Mouse (Mus musculus) frontal cortex, postnatal 10 days (tissue): ENCODE measurements around the gene Rxfp1.
"Not testable (repeated sequence)": the region's sequence is repeated elsewhere in the genome, so short reads cannot be mapped to it uniquely, and the experiment has no call there.

ENCODE experiments used
- DNase-seq, 2 experiments: peaks; one replicate each; pipeline ENCODE4 v3.0.0; 2022; ENCODE audit warnings: low spot score in 2 of 2, mixed read lengths in 1 of 2

Rxfp1 gene

GRCm38 (mm10) chr3:79737780-79738179, at the start of gene Rxfp1:
Gene Rxfp1 (minus strand): TSS chr3:79737880.
- DNase-seq: no peak

GRCm38 (mm10) chr3:79784362-79784736, 46.7 kb upstream of the Rxfp1 start:
- no peak for DNase-seq

GRCm38 (mm10) chr3:79783630-79784361, 46.1 kb upstream of the Rxfp1 start:
- no peak for DNase-seq

GRCm38 (mm10) chr3:79772701-79773100, 35.0 kb upstream of the Rxfp1 start:
- DNase-seq: no peak

- no peak for DNase-seq
These were observed 16.1 kb upstream of the Rxfp1 start for GRCm38 (mm10) chr3:79753736-79754135.

GRCm38 (mm10) chr3:79746585-79746984, 8.9 kb upstream of the Rxfp1 start:
- DNase-seq: no peak

- DNase-seq: peak in 1 of 2 experiments; percentile 19
These were observed 7.4 kb upstream of the Rxfp1 start for GRCm38 (mm10) chr3:79745101-79745500.

GRCm38 (mm10) chr3:79744415-79744814, 6.7 kb upstream of the Rxfp1 start:
- no peak for DNase-seq

DNA sequence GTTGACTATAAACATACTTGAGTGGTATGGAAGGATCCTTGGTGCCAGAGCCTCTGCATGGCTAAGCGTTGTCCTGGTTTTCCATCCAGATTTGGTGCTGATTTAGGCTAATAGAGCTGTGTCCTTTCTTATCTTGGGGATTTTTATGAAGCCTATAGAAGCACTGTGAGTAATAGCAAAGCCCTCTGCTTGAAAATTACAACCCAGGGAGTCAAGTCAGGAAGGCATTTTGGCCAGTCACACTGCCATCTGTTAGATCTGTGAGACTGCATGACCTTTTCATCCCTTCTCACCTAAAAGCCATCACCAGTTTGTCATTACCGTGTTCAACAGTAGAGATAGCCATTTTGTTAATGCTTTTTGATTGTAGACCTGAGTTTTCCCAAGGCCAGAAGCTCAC, 2.7 kb upstream of the Rxfp1 start:
- no peak for DNase-seq

- DNase-seq: no peak
These were observed 771 bp upstream of the Rxfp1 start for GRCm38 (mm10) chr3:79738451-79738850.

DNA sequence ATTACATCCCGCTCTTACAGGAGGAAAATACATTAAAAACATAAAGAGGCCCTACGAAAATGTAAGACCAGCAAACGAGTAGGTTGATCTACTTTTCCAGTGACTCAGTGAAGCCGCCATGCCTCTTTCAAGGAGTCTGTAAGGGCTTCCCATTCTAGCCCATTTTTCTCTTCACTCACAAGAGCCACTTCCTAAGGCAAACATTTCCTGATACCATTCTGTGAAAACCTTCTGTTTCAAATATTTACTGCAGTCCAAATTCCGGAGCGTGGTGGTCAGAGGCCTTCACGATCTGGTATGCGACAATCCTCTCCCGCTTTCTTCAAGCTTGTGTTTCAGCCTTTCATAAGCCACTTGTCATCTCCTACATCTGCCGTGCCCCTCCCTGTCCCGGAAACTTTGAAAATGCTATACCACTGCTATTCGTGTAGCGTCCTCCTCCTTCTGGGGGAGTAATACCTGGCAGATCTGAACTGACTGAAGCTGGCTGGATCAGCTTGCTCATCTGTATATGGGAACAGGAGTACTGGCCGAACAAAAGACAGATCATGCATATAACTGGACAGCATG, 11.1 kb downstream of the Rxfp1 start:
- no peak for DNase-seq

DNA sequence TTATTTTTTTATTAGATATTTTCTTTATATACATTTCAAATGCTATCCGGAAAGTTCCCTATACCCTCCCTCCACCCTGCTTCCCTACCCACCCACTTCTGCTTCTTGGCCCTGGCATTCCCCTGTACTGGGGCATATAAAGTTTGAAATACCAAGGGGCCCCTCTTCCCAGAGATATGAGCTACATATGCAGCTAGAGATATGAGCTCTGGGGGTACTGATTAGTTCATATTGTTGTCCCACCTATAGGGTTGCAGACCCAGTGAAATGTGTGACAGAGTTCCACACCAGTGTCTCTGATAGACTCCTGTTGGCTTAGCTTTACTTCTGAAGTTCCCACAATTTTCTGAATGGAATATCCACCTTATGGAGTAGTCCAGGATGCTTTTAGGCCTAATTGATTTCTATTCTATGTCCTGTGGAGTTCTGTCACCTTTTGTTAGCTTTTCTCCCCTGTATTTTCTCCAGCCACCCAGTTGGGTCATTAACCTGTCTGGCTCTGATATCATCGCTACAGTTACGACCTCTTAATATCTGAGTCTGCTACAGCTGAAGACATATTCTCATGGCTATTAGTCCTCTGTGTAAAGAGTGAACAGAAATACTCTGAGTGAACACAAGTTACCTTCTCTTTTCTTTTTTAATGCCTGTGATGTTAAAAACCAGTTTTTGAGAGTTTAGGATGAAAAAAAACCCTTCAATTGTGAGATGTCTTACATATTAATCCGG, 16.8 kb downstream of the Rxfp1 start:
- no peak for DNase-seq

DNA sequence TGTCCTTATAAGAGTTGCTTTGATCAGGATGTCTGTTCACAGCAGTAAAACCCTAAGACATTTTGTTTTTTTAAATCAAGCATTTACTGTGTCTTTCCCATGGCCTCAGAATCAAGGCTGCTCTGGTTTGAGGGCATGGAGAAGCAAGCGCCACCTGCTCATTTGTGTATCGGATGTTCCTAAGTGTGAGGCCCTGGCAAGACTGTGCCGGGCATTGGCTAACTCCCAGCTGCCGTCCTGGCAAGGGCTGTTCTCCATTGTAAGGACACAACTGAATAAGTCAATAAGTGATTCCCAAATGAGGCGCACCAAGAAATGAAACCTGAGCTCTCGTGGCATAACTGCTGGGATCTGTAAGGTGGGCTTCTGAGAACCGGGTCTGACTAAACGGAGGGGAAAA, 31.2 kb downstream of the Rxfp1 start:
- no peak for DNase-seq

- no peak for DNase-seq
These were observed 34.5 kb downstream of the Rxfp1 start for GRCm38 (mm10) chr3:79703135-79703534.

- no peak for DNase-seq
These were observed 45.7 kb downstream of the Rxfp1 start for GRCm38 (mm10) chr3:79691957-79692356.

DNA sequence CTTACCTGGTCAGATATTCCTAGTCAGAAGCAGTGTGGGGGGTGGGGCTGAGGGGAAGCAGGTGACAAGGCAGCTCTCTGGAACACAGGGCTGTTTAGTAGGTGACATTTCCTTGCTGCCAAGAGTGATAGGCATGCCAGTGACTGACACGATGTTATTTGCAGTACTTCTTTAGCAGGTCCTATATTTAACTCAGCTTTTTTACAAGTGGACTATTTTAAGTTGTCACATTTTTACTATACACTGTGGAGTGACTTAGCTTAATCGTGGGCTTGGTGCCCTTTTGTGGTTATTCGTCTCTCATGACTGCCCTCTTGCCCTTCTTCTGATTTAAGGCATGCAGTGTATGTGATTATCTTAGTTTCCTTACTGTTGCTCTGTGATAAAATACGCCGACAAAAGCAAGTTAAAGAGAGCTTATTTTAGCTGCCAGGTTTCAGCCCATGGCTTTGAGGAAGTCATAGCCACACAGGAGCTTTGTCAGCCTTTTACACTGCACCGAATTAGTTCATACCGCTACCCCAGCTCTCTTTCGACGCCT, 47.5 kb downstream of the Rxfp1 start:
- DNase-seq: no peak

- not testable (repeated sequence) for DNase-seq
These were observed 49.6 kb downstream of the Rxfp1 start for GRCm38 (mm10) chr3:79688101-79688500.

DNA sequence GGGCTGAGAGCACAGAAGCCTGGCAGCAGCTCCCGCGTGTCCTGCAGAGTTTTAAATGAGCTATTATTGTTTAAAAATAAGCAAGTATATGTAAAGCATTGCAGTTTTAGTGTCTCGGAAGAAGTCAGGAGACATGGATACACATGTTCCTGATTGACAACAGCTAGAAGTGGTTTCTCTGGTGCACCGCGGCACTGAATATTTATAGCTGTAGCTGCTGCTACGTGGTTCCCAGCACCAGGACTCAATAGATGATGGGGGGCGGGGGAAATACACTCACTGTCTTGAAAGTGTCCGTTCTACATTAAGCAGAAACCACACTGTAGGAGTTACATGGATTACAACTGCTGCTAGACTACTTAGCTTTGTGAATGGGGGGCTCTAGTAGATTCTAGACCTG, 54.2 kb downstream of the Rxfp1 start:
- no peak for DNase-seq

GRCm38 (mm10) chr3:79682351-79683132, 55.1 kb downstream of the Rxfp1 start:
- no peak for DNase-seq

DNA sequence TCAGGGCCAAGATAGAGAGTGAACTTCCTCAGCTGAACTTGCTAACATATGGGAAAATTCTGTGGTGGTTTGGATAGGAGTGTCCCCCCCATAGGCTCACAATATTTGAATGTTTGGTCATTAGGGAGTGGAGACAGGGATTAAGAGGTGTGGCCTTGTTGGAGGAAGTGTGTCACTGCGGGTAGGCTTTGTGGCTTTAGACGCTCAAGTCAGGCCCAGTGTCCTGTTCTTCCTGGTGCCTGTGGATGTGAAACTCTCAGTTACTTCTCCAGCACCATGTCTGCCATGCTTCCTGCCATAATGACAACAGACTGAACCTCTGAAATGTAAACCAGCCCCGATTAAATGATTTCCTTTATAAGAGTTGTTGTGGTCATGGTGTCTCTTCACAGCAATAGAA, 61.3 kb downstream of the Rxfp1 start:
- no peak for DNase-seq

- no peak for DNase-seq
These were observed 63.0 kb downstream of the Rxfp1 start for GRCm38 (mm10) chr3:79674641-79675040.

DNA sequence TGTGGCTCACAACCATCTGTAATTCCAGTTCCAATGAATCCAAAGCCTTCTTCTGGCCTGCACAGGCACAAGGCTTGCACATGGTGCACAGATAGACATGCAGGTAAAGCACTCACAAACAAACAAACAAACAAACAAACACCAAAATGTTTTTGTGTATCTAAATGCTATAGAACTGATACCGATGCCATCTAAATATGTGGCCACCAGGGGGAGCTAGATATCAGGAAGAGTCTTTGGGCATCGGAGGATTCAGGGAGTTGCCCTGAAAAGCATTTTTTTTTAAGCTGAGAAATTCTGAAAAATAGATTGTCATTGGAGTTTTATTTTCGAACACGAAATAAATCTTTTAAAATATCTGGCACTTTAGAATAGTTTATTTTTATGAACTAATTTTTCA, 64.6 kb downstream of the Rxfp1 start:
- DNase-seq: peak; percentile 20 to 56
